Comparison of ENCODE assay signal across 13 mouse cellular contexts in genomic region chr12:110020541-110021470, GRCm38 (mm10).
DNase-seq lines count a peak whose midpoint lies in the region; ATAC-seq and TF ChIP-seq lines count a peak whose summit lies in the region.
"Had no signal": no experiment of that assay in that cellular context is flagged by ENCODE, and none has a peak within 500 bp of the region (broad histone marks: within the 10 kb centered on the region; RNA-seq: fewer than 3 reads in every experiment).

No protein-coding gene starts in this region.

- H3K36me3 ChIP-seq in kidney, adult 2 months (ENCODE audit: control insufficient read depth, insufficient read depth, low read length) = no peaks in the 10 kb centered on the region
- no peaks in the 10 kb centered on the region for H3K36me3 ChIP-seq in lung, embryonic 15.5 days
- no peaks in the 10 kb centered on the region for H3K36me3 ChIP-seq in intestine, embryonic 16.5 days (ENCODE audit: control insufficient read depth, insufficient read depth, low read length)

- peaks cover 5% of the 10 kb centered on the region; the same call in 1 of the 2 replicates for H3K4me1 ChIP-seq in kidney, adult 2 months (ENCODE audit: control insufficient read depth, insufficient read depth, low read length)
- H3K4me1 ChIP-seq in lung, embryonic 15.5 days = peaks cover 14% of the 10 kb centered on the region
- H3K4me1 ChIP-seq in intestine, embryonic 16.5 days (ENCODE audit: control insufficient read depth, insufficient read depth, low read length) = peaks cover 7% of the 10 kb centered on the region; the same call in 1 of the 2 replicates

- H3K9ac ChIP-seq in lung, embryonic 15.5 days = no peak overlapping the region
- H3K9ac ChIP-seq in intestine, embryonic 16.5 days (ENCODE audit: low read depth, low read length) = no peak overlapping the region
- H3K9ac ChIP-seq: forebrain, embryonic 13.5 days; hindbrain, embryonic 14.5 days had no signal

- no peaks in the 10 kb centered on the region for H3K9me3 ChIP-seq in lung, embryonic 15.5 days
- no peaks in the 10 kb centered on the region for H3K9me3 ChIP-seq in intestine, embryonic 16.5 days (ENCODE audit: control insufficient read depth, low read length)
- H3K9me3 ChIP-seq: forebrain, embryonic 13.5 days had no signal

- no peak overlapping the region for H3K4me2 ChIP-seq in lung, embryonic 15.5 days
- H3K4me2 ChIP-seq in intestine, embryonic 16.5 days (ENCODE audit: low read depth, low read length) = no peak overlapping the region
- H3K4me2 ChIP-seq: forebrain, embryonic 13.5 days; heart, embryonic 11.5 days; hindbrain, embryonic 14.5 days had no signal

- no peaks in the 10 kb centered on the region for H3K27me3 ChIP-seq in kidney, adult 2 months (replicated peaks; ENCODE audit: control insufficient read depth, insufficient read depth, low read length)
- H3K27me3 ChIP-seq in lung, embryonic 15.5 days = no peaks in the 10 kb centered on the region
- H3K27me3 ChIP-seq in intestine, embryonic 16.5 days (replicated peaks; ENCODE audit: control insufficient read depth, insufficient read depth, low read length) = no peaks in the 10 kb centered on the region
- H3K27me3 ChIP-seq: forebrain, embryonic 13.5 days had no signal

- TF ChIP-seq CTCF in kidney, adult 2 months (conservative IDR thresholded peaks at IDR 0.05; ENCODE audit: insufficient read depth, insufficient read length, low read depth, low read length) = no peak
- no peak for TF ChIP-seq CTCF in layer of hippocampus, adult 2 months (conservative IDR thresholded peaks at IDR 0.05)

- peak; percentile 14 for DNase-seq in kidney, adult 2 months
- no peak for DNase-seq in kidney, adult 11 months
- peak; percentile 78 for DNase-seq in ES-CJ7 (ENCODE audit: low read depth, low spot score)
- DNase-seq in gastrocnemius, postnatal 10 days = peak; percentile 16
- no peak for DNase-seq in layer of hippocampus, adult 2 months (ENCODE audit: low spot score in 2 of 2)
- DNase-seq: adrenal gland, postnatal 25 days; cerebellum, adult 11-12 months had no signal

- H3K4me3 ChIP-seq in kidney, adult 2 months (ENCODE audit: insufficient read depth, low read depth, low read length) = no peak overlapping the region
- no peak overlapping the region for H3K4me3 ChIP-seq in lung, embryonic 15.5 days
- H3K4me3 ChIP-seq in intestine, embryonic 16.5 days (ENCODE audit: low read length) = no peak overlapping the region
- no peak overlapping the region for H3K4me3 ChIP-seq in layer of hippocampus, adult 2 months
- H3K4me3 ChIP-seq: forebrain, embryonic 13.5 days had no signal

- 33% methylated on average over 19 of the region's 19 CpGs for WGBS in kidney, adult 2 months
- WGBS in lung, embryonic 15.5 days = 33% methylated on average over 19 of the region's 19 CpGs
- WGBS in intestine, embryonic 16.5 days = 61% methylated on average over 19 of the region's 19 CpGs

- no peak for TF ChIP-seq POLR2A in kidney, adult 2 months (IDR thresholded peaks at IDR 0.05; ENCODE audit: low read depth, low read length)

- H3K27ac ChIP-seq in kidney, adult 2 months (ENCODE audit: insufficient read depth, low read depth, low read length) = no peak overlapping the region
- peak overlapping the region; percentile 56; the same call in 1 of the 2 replicates for H3K27ac ChIP-seq in lung, embryonic 15.5 days
- H3K27ac ChIP-seq in intestine, embryonic 16.5 days (ENCODE audit: low read length) = no peak overlapping the region
- no peak overlapping the region for H3K27ac ChIP-seq in layer of hippocampus, adult 2 months
- H3K27ac ChIP-seq: forebrain, embryonic 13.5 days; hindbrain, embryonic 14.5 days had no signal

- peak; percentile 73; the same call in 1 of the 2 replicates for ATAC-seq in lung, embryonic 15.5 days (ENCODE audit: borderline replicate concordance, extremely low read depth, low FRiP score, low TSS enrichment)
- no peak for ATAC-seq in CD4-positive, CD25-positive, alpha-beta regulatory T cell, adult 4 months
- ATAC-seq in intestine, embryonic 16.5 days = no peak
- ATAC-seq: forebrain, embryonic 13.5 days had no signal

Comparison
In these comparisons a context has a peak if more than half of its experiments do, and no peak if none do; other contexts are left out.
1. DNase-seq: peak in kidney, adult 2 months (single experiment), ES-CJ7 (single experiment) and gastrocnemius, postnatal 10 days (single experiment); none in kidney, adult 11 months (single experiment) and layer of hippocampus, adult 2 months (0 of 2).